Mouse (Mus musculus) frontal cortex, adult 2 months (tissue): Measurements from ENCODE around the gene Gm20388. TPM values are rescaled to one million over a fixed set of nuclear protein-coding genes. Genes with fewer than 3 reads are reported as not detected.

ENCODE experiments used
- DNase-seq, 2 experiments: peaks; one replicate each; pipeline ENCODE4 v3.0.0; 2022; ENCODE audit warnings: low spot score in 1 of 2; ENCODE audit errors: extremely low spot score in 1 of 2
- polyA plus RNA-seq: library from polyadenylated mRNA; depleted of rRNA; stranded (reverse); fragments of >200 nt; gene quantifications from 2 replicates; pipeline ENCODE4 v1.2.3, GENCODE M21; 2012

The Gm20388 gene
- polyA plus RNA-seq, 1 experiment: 22.2 TPM

DNA sequence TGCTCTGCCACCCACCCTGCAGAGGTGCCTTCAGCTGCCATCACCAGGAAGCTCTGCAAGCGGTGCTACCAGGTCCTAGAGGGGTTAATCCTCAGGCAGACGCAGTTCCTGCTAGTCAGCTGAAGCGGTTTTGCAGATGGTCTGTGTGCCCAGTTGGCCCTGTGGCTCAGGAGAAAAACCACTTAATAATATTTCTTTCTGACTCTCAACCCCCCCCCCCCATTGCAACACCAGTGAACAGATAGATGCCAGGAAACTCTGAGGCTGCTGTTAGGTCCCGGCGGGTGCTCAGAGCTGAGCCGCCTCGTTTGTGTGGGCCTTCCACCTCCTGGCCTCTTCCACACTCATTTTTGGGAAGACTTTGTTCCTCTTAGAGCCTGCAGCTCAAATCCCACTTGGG lies 2124.9 kb downstream of the Gm20388 start:
- no peak for DNase-seq

DNA sequence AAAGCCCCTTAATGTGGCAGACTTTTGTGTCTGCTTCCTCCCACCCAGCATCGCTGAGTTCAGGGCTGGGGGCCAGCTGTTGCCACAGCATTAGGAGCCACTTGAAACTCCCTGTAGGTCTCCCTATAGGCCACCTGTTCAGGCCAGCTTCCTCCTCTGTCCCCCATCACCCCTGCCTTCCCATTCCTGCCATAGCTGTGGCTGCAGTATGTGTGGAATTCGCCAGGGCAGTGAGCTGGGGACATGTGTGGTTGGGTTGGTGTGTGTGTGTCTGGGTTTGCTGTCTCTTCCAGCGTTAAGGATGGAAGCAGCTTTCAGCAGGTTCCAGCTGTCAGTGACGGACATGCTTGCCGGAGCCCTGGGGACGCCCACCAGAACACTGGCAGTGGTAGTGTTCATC lies 2125.7 kb downstream of the Gm20388 start:
- DNase-seq: no peak

DNA sequence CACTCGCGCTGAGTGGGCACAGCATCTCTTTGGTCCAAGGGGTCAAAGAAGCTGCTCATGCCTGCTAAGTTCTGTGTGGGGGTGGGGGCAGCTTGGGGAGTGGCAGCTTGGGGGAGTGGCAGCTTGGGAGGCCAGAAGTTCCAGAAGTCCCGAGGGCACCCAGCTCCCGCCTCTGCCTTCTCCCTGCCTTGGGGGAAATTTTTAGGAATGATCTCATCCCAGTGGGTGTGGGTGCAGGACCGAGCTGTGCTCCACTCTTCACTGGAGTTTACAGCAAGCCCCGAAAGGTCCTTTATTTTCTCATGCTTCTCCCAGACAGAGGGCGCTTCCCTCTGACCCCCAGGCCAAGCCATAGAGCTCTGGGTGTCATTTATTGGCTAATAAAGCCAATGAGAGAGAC lies 2126.6 kb downstream of the Gm20388 start:
- no peak for DNase-seq

DNA sequence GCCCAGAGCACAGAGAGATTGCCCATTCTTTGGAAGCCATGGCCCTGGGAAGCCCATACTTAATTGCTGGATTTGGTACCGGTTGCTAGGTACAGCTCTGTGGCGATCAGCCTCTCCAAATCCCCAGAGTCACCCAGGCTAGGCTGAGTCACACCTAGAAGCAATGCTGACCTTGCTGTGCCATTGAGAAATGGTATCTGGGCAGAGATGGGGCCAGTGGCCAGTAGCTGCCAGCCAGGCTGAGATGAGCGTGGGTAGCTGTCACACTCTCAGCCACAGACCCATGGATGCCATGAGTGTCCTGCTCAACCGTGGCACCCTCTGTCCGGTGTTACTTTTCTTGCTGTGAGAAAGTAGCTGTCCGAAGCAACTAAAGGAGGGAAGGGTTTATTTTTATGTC lies 2127.4 kb downstream of the Gm20388 start:
- DNase-seq: no peak

DNA sequence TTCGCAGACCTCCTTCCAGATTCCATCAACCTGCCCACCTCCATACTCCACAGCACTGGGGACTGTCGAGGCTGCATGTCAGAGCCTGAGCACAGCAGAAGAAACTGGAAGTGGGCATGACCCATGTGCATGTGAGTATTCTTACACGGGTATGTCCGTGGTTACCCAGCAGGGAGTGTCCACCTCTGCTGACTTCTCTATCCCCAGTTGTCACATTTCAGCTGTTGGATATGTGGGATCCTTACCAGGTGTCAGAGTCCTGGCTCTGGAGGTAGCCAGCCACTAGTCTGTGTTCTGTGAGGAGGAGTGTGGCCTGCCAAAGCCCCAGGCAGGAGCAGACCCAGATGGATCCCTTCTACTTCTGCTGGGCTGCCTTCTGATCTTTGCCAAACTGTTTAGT lies 2128.8 kb downstream of the Gm20388 start:
- DNase-seq: no peak

DNA sequence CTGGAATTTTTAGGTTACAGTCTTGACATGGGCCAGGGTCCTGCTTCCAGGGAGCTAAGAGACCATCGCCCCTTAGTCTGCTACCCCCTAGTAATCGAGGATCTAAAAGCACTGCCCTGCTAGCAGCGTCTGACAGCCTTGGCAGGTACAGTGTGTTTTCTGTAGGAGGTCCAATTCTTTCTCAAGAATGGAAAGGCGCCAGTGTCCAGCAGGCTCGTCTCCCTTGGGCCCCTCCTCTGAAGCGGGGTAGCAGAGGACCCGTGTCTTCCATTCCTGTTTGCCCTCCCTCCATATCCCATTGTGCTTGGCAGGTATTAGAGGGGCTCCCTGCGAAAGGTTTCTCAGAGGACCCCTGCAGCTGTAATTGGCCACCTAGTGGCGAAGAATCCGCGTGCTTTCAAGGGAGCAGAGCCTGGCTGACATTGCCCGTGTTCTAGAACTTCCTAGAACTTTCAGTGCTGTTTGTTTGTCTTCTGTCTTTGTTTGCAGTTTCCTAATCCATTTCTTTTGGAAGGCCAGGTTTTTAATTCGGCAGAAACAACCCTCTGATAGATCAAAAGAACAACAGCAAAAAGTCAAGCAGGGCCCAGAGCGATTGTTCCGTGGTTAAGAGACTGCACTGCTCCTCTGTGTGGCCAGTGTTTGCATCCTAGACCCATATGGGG lies 2136.7 kb downstream of the Gm20388 start:
- no peak for DNase-seq

DNA sequence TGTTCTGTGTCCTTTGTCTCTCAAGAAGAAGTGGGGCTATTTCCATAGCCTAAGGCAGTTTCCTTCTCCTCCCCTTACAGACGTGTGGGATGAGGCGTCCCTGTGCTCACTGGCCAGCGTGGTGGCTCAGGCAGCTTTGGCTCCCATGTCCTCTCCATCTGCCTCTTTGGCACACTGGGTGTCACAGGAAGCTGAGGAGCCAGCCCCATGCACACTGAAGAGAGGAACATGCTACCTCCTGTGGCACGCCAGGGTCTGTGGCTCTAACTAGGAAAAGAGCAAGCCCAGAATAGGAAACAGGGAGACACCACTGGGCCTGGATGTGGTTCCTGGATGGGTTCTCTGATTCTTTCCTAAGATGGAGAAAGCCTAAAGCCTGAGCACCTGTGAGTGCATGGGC lies 2138.6 kb downstream of the Gm20388 start:
- no peak for DNase-seq

DNA sequence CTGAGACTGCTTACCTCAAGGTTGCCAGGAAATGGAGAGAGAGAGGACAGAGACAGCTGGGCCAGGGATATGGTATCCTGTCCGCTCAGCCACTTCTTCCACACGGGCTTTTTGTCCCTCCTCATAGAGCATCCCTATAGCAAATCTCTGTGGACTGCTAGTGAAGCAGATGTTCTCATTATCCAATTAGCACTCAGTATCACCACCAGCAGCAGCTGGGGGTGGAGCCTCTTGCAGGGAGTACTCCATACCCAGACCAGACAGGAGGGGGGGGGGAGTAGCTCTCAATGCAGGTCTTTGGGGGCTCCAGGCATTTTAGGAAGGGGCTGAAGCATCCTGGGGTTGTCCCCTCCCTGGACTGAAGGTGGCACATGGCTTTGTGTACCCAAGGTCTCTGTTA lies 2139.3 kb downstream of the Gm20388 start:
- no peak for DNase-seq

DNA sequence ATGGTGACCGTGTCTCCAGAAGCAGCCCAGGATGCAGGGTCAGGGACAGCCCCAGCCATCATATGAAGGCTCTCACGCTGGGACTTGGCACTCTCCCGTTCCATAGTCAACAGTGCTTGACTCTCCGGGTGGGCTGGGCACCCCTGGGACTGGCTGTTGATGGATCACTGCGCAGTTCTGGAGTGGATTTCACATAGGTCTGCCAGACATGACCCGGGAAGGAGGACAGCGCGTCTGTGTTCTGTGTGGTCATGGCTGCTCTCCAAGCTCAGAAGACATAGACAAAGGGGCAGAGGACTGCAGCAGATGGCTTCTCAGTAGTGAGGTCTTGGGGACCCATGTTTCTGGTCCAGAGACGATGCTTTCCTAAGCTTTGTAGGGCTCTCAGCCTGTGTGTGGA lies 2140.0 kb downstream of the Gm20388 start:
- DNase-seq: no peak

DNA sequence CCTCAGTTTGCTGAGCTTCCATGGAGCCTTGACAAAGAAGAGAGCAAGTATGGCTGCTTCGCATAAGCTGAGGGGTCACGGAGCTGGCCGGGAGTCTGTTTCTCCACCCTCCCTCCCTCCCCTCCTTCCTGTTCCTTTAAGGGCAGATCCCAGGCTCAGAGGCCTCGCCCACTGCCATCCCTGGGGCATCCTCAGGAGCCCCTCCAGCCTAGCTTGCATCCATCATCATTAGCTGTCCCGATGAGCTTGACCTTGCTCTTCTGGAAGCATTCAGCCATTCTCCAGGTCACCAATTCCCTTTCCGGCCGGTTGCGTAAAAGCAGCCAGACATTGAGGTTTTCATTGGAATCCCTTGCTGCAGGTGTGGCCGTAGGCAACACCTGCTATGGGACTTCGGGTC lies 2144.7 kb downstream of the Gm20388 start:
- no peak for DNase-seq

DNA sequence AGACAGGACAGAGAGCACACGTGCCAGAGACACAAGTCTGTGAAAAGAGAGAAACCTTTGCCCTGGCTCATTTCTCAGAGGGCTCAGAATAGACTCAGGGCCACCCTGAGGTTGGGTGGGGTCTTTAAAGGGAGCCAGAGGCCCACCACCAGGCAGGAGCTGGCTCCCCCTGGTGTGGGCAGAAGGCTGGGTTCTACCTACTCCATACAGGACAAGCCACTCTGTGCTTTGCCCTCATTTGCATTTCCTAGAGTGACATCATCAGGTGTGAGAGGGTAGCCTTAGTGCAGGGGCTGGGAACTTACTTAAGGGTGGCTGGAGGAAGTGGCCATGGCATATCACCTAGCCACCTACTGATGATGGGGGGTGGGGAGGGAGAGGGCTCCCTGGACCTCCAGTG lies 2145.5 kb downstream of the Gm20388 start:
- no peak for DNase-seq

DNA sequence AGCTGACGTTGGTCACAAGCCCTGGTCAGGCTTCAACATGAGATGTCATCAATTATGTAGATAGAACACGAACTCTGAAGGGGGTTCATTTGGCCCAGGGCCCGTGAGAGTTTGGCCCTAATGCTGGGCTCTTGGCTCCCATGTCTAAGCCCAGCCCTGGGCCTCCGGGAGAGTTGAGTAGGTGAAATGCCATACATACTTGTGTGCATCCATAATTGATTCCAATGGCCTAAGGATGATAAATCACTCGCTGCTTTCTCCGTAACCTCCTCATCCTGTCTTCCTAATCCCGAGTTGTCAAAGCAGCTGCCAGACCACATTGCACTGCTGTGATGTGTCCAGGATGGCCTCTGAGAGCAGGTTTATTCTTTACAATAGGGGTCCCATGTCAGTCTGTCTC lies 2146.2 kb downstream of the Gm20388 start:
- DNase-seq: no peak

DNA sequence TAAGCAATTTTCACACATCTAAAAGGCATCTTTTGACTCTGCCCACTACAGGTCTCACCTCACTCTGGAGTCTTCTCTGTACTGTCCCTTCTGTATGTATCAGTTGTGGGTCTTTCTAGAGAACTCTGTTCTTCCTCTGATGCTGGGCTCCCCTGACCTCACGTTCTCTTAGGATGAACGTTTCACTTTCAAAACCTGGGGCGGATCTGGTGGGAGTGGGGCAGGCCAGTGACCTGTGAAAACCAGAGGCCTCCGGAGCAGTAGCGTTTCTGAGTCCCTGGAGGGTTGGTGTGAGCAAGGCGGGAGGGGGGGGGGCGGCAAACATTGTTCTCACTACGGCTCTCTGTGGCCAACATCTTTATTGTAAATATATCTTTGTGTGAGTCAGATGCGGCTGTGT lies 2147.9 kb downstream of the Gm20388 start:
- DNase-seq: no peak

DNA sequence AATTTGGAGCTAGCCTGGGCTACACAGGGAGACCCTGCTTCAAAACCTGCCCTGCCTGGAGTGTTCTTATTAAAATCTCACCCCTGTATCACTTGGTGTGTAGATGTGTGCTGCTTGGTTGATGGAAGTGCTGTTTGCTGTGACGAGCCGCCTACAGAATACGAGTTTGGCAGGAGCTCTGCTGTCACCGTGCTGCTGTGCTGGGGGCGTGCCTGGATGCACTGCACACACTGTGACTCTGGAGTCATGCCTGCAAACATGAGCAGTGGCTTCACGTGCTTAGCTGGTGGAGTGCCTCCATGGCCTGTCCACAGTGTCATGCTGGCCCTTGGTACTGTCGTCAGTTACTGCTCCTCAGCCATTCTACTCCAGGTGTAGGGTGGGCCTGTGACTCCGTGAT lies 2148.3 kb downstream of the Gm20388 start:
- peak; percentile 40 to 67 for DNase-seq

DNA sequence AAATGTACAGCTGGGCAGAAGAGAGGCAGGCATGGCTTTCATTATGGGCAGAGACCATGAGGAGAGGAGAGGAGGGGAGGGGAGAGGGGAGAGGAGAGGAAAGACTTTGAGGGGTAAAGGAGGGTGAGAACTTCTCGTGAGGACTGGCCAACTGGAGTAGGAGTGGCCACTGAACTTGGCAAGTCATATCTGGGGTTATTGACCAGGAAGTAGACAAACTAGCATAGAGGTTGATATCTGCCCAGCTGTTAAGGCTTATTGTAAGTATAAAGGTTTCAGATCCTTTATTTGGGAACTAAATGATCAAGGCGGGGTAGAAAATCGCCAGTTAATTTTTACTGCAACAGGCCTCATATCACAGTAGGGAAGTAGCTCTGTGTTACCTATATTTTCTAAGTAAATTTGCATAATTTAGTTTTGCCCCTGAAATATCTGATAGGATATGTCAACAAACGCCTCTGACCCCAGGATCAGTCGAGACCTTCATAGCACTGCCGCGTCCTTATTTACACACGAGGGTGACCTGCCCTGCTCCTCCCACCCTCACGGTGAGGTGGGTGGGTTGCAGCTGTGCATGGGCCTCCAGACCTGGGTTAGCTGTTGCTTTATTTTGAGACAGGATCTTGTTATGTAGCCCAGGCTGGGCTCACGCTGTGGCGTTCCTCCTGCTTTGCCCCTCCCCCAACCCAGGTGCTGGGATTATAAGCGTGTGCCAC lies 2152.0 kb downstream of the Gm20388 start:
- no peak for DNase-seq

DNA sequence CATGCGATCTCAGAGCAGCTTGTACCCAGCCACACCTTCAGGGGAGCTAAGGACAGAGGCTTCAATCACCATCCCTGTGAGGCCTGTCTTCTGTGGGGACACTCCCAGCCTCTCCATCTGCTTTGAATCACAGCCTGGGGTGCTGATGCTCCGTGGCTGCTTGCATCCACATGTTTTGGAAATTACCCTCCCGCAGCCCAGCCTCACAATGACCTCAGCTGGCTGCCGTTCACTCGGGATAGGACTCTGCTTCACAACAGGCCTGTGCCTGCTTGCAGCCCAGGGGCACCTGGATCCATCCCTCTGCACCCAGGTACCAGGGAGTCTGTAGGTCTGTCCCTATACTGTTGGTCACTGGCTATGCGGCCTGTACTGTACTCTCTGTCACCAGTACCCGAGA lies 2153.7 kb downstream of the Gm20388 start:
- DNase-seq: no peak

DNA sequence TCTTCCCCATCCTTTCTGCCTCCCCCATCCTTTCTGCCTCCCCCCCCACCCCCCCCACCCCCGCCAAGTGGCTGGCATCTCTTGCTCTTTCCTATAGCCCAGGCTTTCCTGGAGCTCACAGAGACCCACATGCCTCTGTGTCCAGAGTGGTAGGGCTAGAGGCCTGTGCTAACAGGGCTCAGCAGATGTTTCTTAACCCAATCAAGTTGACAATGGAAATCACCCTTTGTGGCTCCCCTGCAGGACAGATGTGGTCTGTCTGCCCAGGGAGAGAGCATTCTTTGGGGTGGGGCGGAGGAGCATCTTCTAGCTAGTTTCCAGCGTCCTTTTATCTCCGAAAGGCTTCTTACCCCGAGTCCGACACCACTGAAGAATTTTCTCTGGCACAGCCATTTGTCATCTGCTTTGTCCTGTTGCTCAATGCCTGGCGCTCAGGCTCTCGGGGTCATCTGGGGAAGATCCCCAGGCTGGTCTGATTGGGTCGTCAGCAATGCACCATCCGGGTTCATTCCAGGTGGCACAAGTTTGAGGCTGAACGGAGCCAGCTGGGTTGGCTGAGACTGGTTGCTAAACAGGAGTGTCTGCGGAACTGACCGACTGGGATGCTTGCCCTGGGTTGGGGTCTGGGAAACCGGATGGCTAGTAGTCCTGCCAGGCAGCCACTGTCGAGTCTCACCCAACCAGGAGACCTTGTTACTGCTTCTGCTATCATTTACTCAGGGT lies 2157.3 kb downstream of the Gm20388 start:
- DNase-seq: no peak

DNA sequence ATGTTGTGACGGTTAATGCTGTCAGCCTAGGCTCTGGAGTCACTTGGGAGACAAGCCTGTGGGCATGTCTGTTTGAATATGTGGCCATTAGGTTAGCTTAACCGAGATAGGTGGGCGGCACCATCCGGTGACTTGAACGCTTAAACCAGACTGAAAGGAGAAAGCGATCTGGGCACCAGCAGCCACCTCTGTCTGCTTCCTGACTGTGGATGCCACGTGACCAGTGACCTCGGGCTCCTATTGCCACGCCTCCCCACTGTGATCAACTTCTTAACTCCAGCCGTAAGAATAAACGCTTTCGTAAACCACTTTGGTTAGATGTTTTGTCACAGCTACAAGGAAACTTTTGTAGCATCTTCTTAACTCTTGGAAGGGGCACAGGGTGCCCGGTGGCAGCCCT lies 2158.0 kb downstream of the Gm20388 start:
- DNase-seq: no peak

DNA sequence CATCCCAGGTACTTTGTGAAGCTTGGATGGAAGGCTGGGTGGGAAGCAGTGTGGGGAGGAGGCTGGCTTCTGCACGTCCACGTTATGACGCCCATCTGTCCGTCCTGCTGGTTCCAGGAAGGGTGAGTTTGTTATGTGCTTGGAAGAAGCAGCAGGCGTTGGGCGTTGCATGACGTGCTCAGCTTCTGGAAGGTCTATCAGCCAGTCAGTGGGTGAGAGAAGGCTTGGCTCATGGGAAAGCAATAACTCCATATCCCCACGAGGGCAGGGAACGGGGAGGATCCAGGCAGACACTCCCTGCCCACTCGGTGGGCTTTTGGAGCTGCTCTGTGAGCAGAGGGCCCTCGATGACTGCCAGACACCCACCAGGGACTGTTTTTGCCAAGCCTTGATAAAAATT lies 2158.6 kb downstream of the Gm20388 start:
- peak; percentile 16 to 58 for DNase-seq

DNA sequence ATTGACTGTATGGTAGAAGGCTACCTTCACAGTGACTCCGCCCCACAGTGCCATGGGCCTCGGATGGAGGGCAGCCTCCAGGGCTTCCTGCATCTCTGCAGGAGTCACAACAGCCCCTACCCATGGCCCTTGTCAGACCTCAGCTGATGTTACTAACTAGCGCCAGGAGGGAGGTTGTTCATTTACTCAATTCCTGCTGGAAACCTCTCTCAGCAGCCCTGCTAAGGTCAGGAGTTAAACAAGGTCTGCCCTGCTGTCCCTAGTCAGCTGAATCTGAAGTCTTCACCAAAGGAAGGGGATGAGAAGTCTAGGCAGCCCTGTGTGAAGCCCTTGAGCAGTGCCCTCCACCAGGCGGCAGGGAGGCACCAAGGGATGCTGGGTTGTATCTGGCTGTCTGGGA lies 2160.6 kb downstream of the Gm20388 start:
- no peak for DNase-seq

DNA sequence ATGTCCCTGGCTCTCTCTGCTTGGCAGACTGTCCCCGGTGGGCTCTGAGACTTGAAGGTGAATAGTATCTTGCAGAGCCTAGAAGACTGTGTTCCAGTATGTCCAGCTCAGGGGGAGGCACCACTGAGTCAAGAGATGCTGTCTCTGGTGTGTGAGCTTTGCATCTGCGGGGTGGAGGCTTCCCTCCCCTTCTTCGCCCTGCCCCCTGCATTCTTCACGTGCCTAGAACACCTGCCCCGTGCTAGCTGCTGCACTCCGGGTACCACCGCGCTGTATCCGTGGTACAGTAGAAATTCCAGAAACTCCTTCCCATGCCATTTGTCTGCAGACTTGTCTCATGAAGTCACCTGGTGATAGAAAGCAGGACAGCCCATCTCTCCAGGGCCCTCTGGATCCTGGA lies 2163.3 kb downstream of the Gm20388 start:
- no peak for DNase-seq

DNA sequence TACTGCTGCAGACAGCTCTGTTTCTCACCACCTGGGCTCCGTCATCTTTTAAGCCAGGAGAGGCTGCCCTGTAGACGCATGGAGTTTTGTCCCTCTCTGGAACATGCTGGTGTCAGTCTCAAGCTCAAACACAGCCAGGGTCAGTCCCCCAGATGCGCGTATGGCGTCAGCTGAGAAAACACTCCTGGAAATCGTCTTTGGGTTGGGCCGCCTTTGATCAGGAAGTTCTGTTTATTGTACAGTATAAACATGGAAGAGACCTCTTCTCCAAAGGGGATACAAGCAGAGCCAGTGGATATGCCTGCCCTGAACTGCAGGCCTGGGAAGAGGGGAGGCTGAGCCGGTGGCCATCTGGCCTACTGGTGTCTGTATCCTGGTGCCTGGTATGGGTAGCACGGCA lies 2163.8 kb downstream of the Gm20388 start:
- no peak for DNase-seq
